10 mouse cellular contexts compared by ENCODE assay signal in genomic region chr4:124434059-124435039, GRCm38 (mm10).
A peak's percentile ranks its signal among the peaks of the same experiment; 100 is the strongest.
DNase-seq lines count a peak whose midpoint lies in the region; TF ChIP-seq lines count a peak whose summit lies in the region.
"Had no signal": no experiment of that assay in that cellular context is flagged by ENCODE, and none has a peak within 500 bp of the region (broad histone marks: within the 10 kb centered on the region; RNA-seq: fewer than 3 reads in every experiment).

No protein-coding gene starts in this region.

- no peaks in the 10 kb centered on the region for H3K36me3 ChIP-seq in limb, embryonic 10.5 days

- no peak overlapping the region for H3K27ac ChIP-seq in limb, embryonic 10.5 days

- peaks cover 90% of the 10 kb centered on the region for H3K27me3 ChIP-seq in limb, embryonic 10.5 days (ENCODE audit: low read depth, poor library complexity, severe bottlenecking)

- 10% methylated on average over 24 of the region's 25 CpGs for WGBS in limb, embryonic 10.5 days

- H3K4me1 ChIP-seq in limb, embryonic 10.5 days = peaks cover 9% of the 10 kb centered on the region

- H3K9me3 ChIP-seq in limb, embryonic 10.5 days (replicated peaks) = no peaks in the 10 kb centered on the region

- H3K4me3 ChIP-seq in limb, embryonic 10.5 days = 0 out of 2 replicates have a peak overlapping the region, but pooled peaks have one; percentile 19

- TF ChIP-seq CTCF in brain, embryonic 14.5 days (IDR thresholded peaks at IDR 0.05; ENCODE audit: borderline replicate concordance, extremely low read depth, insufficient read depth, insufficient read length) = no peak

- peak; percentile 50 for DNase-seq in embryo, embryonic 10 days (ENCODE audit: low spot score)
- no peak for DNase-seq in embryo, embryonic 9.5 days (ENCODE audit: extremely low spot score)
- DNase-seq in brain, embryonic 14.5 days (ENCODE audit: low read depth) = peak; percentile 66
- DNase-seq in heart, postnatal 14 days = peak; percentile 20 to 33
- DNase-seq in limb, embryonic 10.5 days (ENCODE audit: low spot score) = no peak
- no peak for DNase-seq in right cerebral cortex, postnatal 25 days
- DNase-seq in layer of hippocampus, postnatal 25 days (ENCODE audit: extremely low spot score in 1 of 2, low spot score in 1 of 2) = no peak
- no peak for DNase-seq in lung, postnatal 4 days
- DNase-seq: adrenal gland, postnatal 10 days; layer of hippocampus, postnatal 36 days had no signal

- intact Hi-C loops in heart, postnatal 14 days (cut with DNase I) = no loop called here

- no peak for TF ChIP-seq POLR2A in brain, embryonic 14.5 days (IDR thresholded peaks at IDR 0.05; ENCODE audit: borderline replicate concordance, extremely low read depth, insufficient read depth, insufficient read length, poor library complexity, severe bottlenecking)

Comparison
In these comparisons a context has a peak if more than half of its experiments do, and no peak if none do; other contexts are left out.
1. DNase-seq: peak in embryo, embryonic 10 days (single experiment), brain, embryonic 14.5 days (single experiment) and heart, postnatal 14 days (2 of 2); none in embryo, embryonic 9.5 days (single experiment), limb, embryonic 10.5 days (single experiment), right cerebral cortex, postnatal 25 days (single experiment), layer of hippocampus, postnatal 25 days (0 of 2) and lung, postnatal 4 days (0 of 2).